Mouse (Mus musculus): ENCODE results near the gene Psmd14. TPM values are rescaled to one million over a fixed set of nuclear protein-coding genes. Genes with fewer than 3 reads are reported as not detected.
A peak's percentile ranks its signal among the peaks of the same experiment; 100 is the strongest.

Gene Psmd14
- 3.8 and 5.4 TPM in 2 replicates for polyA plus RNA-seq (2012; rRNA removed)

DNA sequence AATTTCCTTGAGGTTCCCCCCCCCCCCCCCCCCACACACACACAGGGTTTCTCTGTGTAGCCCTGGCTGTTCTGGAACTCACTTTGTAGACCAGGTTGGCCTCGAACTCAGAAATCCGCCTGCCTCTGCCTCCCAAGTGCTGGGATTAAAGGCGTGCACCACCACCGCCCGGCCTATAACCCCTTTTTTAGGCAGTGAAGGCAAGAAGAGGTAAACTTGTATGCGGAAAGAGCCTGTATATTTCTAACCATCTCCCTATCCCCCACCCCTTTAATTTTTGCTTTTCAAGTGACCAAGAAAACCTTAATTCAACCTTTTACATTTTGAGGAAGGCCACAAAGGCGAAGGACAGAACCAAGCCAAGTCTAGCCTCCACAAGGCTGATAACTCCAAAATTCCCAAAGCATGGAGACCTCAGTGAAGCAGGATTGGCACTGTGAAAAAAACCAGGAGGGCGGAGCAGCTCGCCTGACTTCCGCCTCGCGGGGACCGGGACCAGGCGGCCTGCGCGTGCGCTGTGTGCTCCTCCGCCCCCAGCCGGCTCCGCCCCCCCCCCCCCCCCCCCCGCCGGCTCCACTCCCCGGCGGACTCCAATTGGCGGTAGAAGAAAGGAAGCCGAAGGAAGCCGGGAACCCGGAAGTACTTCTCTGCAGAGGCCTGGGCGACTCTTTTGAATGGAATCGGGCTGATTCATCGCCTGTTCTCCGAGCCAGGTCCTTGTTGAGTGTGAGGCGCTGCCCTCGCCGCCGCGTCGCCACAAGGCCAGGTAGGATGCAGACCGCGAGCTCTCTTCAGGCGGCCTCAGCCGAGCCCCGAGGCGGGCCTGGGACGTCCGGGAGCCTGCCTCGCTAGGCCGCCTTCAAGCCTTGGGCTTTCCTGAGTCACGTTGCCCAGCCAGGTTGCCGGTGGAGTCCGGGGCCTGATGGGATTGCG is at the start of gene Psmd14:
Psmd14 (plus strand) TSS at position 587 of the 933 bp plus-strand sequence.
- WGBS, result 5% methylated on average over 48 of the region's 52 CpGs
- Histone ChIP-seq H3K27me3 (ENCODE audit: control insufficient read depth, insufficient read depth, low read length) (no peaks in the 10 kb centered on the region), H3K27ac (ENCODE audit: insufficient read depth, low read depth, low read length) (peak within 1 kb of the TSS; percentile 76), H3K4me1 (ENCODE audit: control insufficient read depth, insufficient read depth, insufficient read length, low read length) (peaks cover 5% of the 10 kb centered on the region; the same call in 1 of the 2 replicates), H3K36me3 (ENCODE audit: control insufficient read depth, insufficient read depth, low read length) (no peaks in the 10 kb centered on the region), H3K4me3 (ENCODE audit: low read depth, low read length) (peak within 1 kb of the TSS; percentile 94)
- peak; percentile 30; the same call in 1 of the 2 replicates for TF ChIP-seq POLR2A (IDR thresholded peaks at IDR 0.05; ENCODE audit: low read depth, low read length)
- no peak for TF ChIP-seq CTCF (IDR thresholded peaks at IDR 0.05; ENCODE audit: extremely low read depth, insufficient read length, insufficient replicate concordance, low read depth, low read length)

DNA sequence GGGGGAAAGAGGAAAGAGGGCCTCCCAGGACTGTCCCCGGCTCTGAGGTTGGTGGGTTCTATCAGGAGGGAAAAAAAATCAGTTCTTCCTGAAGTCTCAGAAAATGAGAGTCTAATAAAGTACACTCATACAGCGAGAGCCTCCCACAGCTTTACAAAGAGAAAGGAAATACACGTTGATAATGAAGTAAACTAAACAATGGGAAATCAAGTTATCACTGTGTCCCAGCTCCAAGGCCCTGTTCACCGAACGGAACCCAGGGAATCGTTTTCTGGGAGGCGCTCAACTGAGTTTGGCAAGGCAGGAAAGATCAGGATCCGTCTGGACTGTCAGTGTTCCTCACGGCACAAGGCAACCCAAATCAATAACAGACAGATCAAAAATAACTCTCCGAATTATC is 48.7 kb upstream of the Psmd14 start:
- H3K4me1 ChIP-seq (ENCODE audit: control insufficient read depth, insufficient read depth, insufficient read length, low read length), result no peaks in the 10 kb centered on the region
- WGBS, result 75% methylated on average over 10 of the region's 10 CpGs
- TF ChIP-seq CTCF (IDR thresholded peaks at IDR 0.05; ENCODE audit: extremely low read depth, insufficient read length, insufficient replicate concordance, low read depth, low read length), result no peak
- TF ChIP-seq POLR2A (IDR thresholded peaks at IDR 0.05; ENCODE audit: low read depth, low read length), result no peak

DNA sequence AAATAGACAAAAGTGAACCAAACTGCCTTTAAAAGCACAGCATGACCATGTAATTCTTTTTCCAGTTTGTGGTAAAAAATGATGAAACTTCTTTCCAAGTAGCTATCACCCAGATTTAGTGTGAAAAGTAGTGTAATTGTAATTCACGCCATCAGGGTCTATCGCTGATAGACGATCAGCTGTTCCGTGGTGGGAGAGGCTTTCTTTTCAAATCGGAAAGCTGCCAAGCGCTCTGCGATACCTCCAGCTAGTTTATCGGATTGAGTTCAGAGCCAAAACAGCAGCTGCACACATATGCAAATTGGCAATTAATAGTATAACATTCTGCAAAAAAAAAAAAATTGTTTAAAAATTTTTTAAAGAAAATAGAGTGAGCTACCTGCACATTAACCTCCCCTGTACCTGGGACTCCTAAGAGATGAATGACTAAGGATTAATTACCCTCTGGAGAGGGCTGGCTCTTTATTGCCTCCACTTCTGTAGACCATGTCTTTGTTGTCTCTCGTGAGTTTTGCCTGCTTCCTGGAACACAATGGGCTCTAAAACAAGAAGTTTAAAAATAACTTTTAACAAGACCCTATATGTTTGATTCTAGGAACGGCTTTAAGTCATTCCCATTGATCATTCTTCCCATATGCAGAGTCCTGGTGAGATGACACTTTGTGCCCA is 47.8 kb upstream of the Psmd14 start:
- TF ChIP-seq CTCF (IDR thresholded peaks at IDR 0.05; ENCODE audit: extremely low read depth, insufficient read length, insufficient replicate concordance, low read depth, low read length) (no peak), POLR2A (IDR thresholded peaks at IDR 0.05; ENCODE audit: low read depth, low read length) (no peak)
- H3K4me3 ChIP-seq (ENCODE audit: low read depth, low read length), result no peak overlapping the region
- WGBS, result 67% methylated on average over 10 of the region's 10 CpGs
- no peaks in the 10 kb centered on the region for H3K36me3 ChIP-seq (ENCODE audit: control insufficient read depth, insufficient read depth, low read length)
- H3K4me1 ChIP-seq (ENCODE audit: control insufficient read depth, insufficient read depth, insufficient read length, low read length), result no peaks in the 10 kb centered on the region
- H3K27ac ChIP-seq (ENCODE audit: insufficient read depth, low read depth, low read length), result no peak overlapping the region
- H3K27me3 ChIP-seq (ENCODE audit: control insufficient read depth, insufficient read depth, low read length), result no peaks in the 10 kb centered on the region

More for the DNA sequence above, 48.7 kb upstream of the Psmd14 start:
- Histone ChIP-seq H3K27me3 (ENCODE audit: control insufficient read depth, insufficient read depth, low read length) (no peaks in the 10 kb centered on the region), H3K27ac (ENCODE audit: insufficient read depth, low read depth, low read length) (no peak overlapping the region), H3K4me3 (ENCODE audit: low read depth, low read length) (no peak overlapping the region), H3K36me3 (ENCODE audit: control insufficient read depth, insufficient read depth, low read length) (no peaks in the 10 kb centered on the region)

DNA sequence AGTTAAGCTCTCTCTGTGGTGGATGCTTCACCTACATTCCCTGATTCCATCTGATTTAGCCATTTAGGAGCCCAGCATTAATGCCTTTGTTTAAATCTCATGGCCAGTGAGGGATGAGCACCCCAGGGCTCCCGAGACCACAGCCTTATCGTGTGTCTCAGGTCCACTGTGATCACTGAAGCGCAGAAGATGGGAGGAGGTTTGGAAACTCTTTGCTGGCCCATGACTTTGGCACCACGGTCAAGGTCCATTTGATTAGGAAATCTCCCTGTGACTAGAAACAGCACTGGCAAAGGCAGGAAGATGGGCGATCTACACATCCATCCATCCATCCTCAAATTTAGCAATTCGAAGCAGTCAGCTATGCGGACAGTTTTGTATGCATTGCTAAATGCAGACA is 44.1 kb upstream of the Psmd14 start:
- H3K4me1 ChIP-seq (ENCODE audit: control insufficient read depth, insufficient read depth, insufficient read length, low read length), result no peaks in the 10 kb centered on the region
- TF ChIP-seq POLR2A (IDR thresholded peaks at IDR 0.05; ENCODE audit: low read depth, low read length) (no peak), CTCF (IDR thresholded peaks at IDR 0.05; ENCODE audit: extremely low read depth, insufficient read length, insufficient replicate concordance, low read depth, low read length) (no peak)
- 80% methylated on average over 7 of the region's 7 CpGs for WGBS
- no peaks in the 10 kb centered on the region for H3K36me3 ChIP-seq (ENCODE audit: control insufficient read depth, insufficient read depth, low read length)
- no peak overlapping the region for H3K4me3 ChIP-seq (ENCODE audit: low read depth, low read length)
- H3K27me3 ChIP-seq (ENCODE audit: control insufficient read depth, insufficient read depth, low read length), result no peaks in the 10 kb centered on the region
- no peak overlapping the region for H3K27ac ChIP-seq (ENCODE audit: insufficient read depth, low read depth, low read length)

DNA sequence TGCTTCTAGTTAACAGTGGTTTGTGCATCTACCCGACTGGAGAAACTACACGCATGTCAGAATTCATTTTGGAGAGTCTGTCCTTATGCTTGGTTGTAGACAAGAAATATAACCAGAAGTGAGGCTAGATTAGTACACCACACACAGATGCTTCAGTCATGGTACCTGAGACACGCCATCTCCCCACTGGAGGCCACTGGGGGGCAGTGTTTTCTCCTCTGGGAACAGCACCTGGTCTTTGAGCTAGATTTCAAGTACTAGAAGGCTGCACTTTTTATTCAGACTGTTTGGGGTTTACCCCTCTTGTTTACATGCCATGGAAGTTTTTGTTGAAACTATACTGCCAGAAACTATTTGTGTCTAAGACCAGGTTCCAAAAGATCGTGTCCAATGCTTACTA is 43.2 kb upstream of the Psmd14 start:
- no peaks in the 10 kb centered on the region for H3K4me1 ChIP-seq (ENCODE audit: control insufficient read depth, insufficient read depth, insufficient read length, low read length)
- H3K27me3 ChIP-seq (ENCODE audit: control insufficient read depth, insufficient read depth, low read length), result no peaks in the 10 kb centered on the region
- no peaks in the 10 kb centered on the region for H3K36me3 ChIP-seq (ENCODE audit: control insufficient read depth, insufficient read depth, low read length)
- TF ChIP-seq POLR2A (IDR thresholded peaks at IDR 0.05; ENCODE audit: low read depth, low read length) (no peak), CTCF (IDR thresholded peaks at IDR 0.05; ENCODE audit: extremely low read depth, insufficient read length, insufficient replicate concordance, low read depth, low read length) (peak; percentile 72; the same call in 1 of the 2 replicates)
- H3K27ac ChIP-seq (ENCODE audit: insufficient read depth, low read depth, low read length), result no peak overlapping the region
- WGBS, result 25% methylated on average over 4 of the region's 4 CpGs
- H3K4me3 ChIP-seq (ENCODE audit: low read depth, low read length), result no peak overlapping the region

DNA sequence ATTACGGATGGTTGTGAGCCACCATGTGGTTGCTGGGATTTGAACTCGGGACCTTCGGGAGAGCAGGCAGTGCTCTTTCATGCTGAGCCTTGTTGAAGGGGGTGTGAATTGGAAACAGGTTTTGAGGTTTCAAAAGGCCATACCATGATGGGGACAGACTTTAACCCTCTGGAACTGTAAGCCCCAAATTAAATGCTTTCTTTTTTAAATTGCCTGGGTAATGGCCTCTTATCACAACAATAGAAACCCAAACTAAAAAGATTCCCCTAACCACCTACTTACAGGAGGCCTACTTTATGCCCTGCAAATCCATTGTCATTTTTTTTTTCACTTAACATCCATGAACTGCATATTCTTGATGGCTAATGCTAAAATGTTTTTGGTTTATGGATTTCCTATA is 36.9 kb upstream of the Psmd14 start:
- no peak overlapping the region for H3K4me3 ChIP-seq (ENCODE audit: low read depth, low read length)
- WGBS, result 95% methylated on average over 3 of the region's 3 CpGs
- no peaks in the 10 kb centered on the region; the same call in 1 of the 2 replicates for H3K27me3 ChIP-seq (ENCODE audit: control insufficient read depth, insufficient read depth, low read length)
- TF ChIP-seq POLR2A (IDR thresholded peaks at IDR 0.05; ENCODE audit: low read depth, low read length), result no peak
- H3K27ac ChIP-seq (ENCODE audit: insufficient read depth, low read depth, low read length), result no peak overlapping the region
- H3K36me3 ChIP-seq (ENCODE audit: control insufficient read depth, insufficient read depth, low read length), result no peaks in the 10 kb centered on the region
- no peaks in the 10 kb centered on the region for H3K4me1 ChIP-seq (ENCODE audit: control insufficient read depth, insufficient read depth, insufficient read length, low read length)

DNA sequence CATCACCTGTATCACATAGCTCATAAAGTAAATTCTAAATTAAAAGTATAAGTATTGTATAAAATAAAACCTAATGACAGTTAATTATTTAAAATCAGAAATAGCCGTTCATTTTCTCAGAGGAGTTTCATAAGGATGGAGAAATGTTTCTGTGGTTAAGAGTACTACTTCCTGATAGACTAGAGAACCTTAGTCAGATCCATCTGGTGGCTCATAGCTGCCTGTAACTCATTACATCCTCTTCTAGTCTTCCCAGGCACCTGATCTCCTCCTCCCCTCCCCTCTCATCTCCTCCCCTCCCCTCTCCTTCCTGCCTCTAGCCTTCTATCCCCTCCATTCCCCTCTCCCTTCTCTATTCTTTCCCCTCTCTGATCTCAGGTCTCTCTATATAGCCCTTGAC is 29.9 kb upstream of the Psmd14 start:
- TF ChIP-seq CTCF (IDR thresholded peaks at IDR 0.05; ENCODE audit: extremely low read depth, insufficient read length, insufficient replicate concordance, low read depth, low read length), result no peak
- no peak overlapping the region for H3K4me3 ChIP-seq (ENCODE audit: low read depth, low read length)

More for the DNA sequence above, 29.9 kb upstream of the Psmd14 start:
- Histone ChIP-seq H3K36me3 (ENCODE audit: control insufficient read depth, insufficient read depth, low read length) (no peaks in the 10 kb centered on the region), H3K27me3 (ENCODE audit: control insufficient read depth, insufficient read depth, low read length) (no peaks in the 10 kb centered on the region; the same call in 1 of the 2 replicates), H3K27ac (ENCODE audit: insufficient read depth, low read depth, low read length) (no peak overlapping the region), H3K4me1 (ENCODE audit: control insufficient read depth, insufficient read depth, insufficient read length, low read length) (no peaks in the 10 kb centered on the region)
- WGBS, result 63% methylated on average over 1 of the region's 1 CpGs
